Mouse (Mus musculus): ENCODE measurements around the gene Tubb5.

DNA sequence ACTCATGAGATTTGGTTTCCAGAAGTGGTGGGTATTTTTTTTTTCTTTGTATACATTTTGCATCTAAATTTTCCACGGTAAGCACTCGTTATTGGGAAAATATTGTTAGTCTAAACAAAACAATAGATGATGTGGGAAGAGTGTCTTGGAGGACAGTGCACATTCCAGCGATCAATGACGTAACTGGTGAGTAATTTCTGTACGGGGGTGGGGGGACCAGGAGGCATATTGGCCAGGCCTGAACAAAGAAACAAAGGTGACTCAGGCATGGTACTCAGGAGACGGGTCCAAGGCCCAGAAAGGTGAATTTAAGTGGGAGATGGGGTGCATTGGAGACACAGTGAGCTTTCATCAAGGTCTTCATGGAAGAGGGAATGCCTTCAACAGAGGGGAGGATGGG, 42.5 kb downstream of the Tubb5 start:
- TF ChIP-seq CTCF (IDR thresholded peaks at IDR 0.05; ENCODE audit: low read depth, low read length) = no peak
- no peak for TF ChIP-seq POLR2A (IDR thresholded peaks at IDR 0.05; ENCODE audit: insufficient read depth, low read length)
- TF ChIP-seq EP300 (IDR thresholded peaks at IDR 0.05; ENCODE audit: insufficient read depth, low read depth, low read length) = no peak
